20 mouse cellular contexts compared by ENCODE assay signal in genomic region chr8:66388693-66389092, GRCm38 (mm10).
DNase-seq lines count a peak whose midpoint lies in the region; ATAC-seq lines count a peak whose summit lies in the region.
"Had no signal": no experiment of that assay in that cellular context is flagged by ENCODE, and none has a peak within 500 bp of the region (broad histone marks: within the 10 kb centered on the region; RNA-seq: fewer than 3 reads in every experiment).

No protein-coding gene starts in this region.

- H3K27ac ChIP-seq in forebrain, embryonic 11.5 days (ENCODE audit: low read depth, low read length) = no peak overlapping the region
- H3K27ac ChIP-seq in forebrain, embryonic 16.5 days (ENCODE audit: low read length) = no peak overlapping the region
- H3K27ac ChIP-seq: forebrain, embryonic 10.5 days; hindbrain, postnatal 0 days; limb, embryonic 13.5 days; midbrain, embryonic 12.5 days had no signal

- no peaks in the 10 kb centered on the region for H3K4me1 ChIP-seq in forebrain, embryonic 11.5 days (replicated peaks; ENCODE audit: control insufficient read depth, insufficient read depth, low read length)
- H3K4me1 ChIP-seq in forebrain, embryonic 16.5 days (replicated peaks; ENCODE audit: control insufficient read depth, insufficient read depth, low read length) = no peaks in the 10 kb centered on the region
- H3K4me1 ChIP-seq: forebrain, embryonic 10.5 days; limb, embryonic 13.5 days; midbrain, embryonic 12.5 days had no signal

- H3K9me3 ChIP-seq in forebrain, embryonic 11.5 days (ENCODE audit: control insufficient read depth, low read length) = no peaks in the 10 kb centered on the region
- H3K9me3 ChIP-seq in forebrain, embryonic 16.5 days (ENCODE audit: control insufficient read depth, low read length) = no peaks in the 10 kb centered on the region
- H3K9me3 ChIP-seq: forebrain, embryonic 10.5 days; limb, embryonic 13.5 days; midbrain, embryonic 12.5 days had no signal

- H3K27me3 ChIP-seq in forebrain, embryonic 11.5 days (ENCODE audit: control insufficient read depth, insufficient read depth, low read length) = no peaks in the 10 kb centered on the region
- H3K27me3 ChIP-seq in forebrain, embryonic 16.5 days (replicated peaks; ENCODE audit: control insufficient read depth, insufficient read depth, low read length) = no peaks in the 10 kb centered on the region
- H3K27me3 ChIP-seq: CH12.LX; limb, embryonic 13.5 days; midbrain, embryonic 12.5 days had no signal

- peak; percentile 3 for DNase-seq in adrenal gland, adult 2 months
- DNase-seq in adrenal gland, postnatal 10 days = no peak
- DNase-seq in layer of hippocampus, adult 9-11 months = peak; percentile 45
- DNase-seq in layer of hippocampus, adult 18-20 months (ENCODE audit: low spot score in 2 of 2) = no peak
- DNase-seq in B cell, adult 2 months = peak; percentile 36 to 44
- DNase-seq in forebrain, embryonic 11.5 days (ENCODE audit: low spot score) = no peak
- DNase-seq: adrenal gland, postnatal 25 days; cerebellum, adult 9-11 months; heart, postnatal 36 days; kidney, adult 11 months; kidney, postnatal 25 days; right cerebral cortex, postnatal 25 days; thymus, adult 18-20 months had no signal

- WGBS in forebrain, embryonic 11.5 days = 80% methylated on average over 2 of the region's 2 CpGs
- WGBS in forebrain, embryonic 16.5 days = 76% methylated on average over 2 of the region's 2 CpGs

- H3K36me3 ChIP-seq in forebrain, embryonic 11.5 days (ENCODE audit: control insufficient read depth, insufficient read depth, low read length) = no peaks in the 10 kb centered on the region
- H3K36me3 ChIP-seq in forebrain, embryonic 16.5 days (ENCODE audit: control insufficient read depth, insufficient read depth) = no peaks in the 10 kb centered on the region
- H3K36me3 ChIP-seq: forebrain, embryonic 10.5 days; limb, embryonic 13.5 days; midbrain, embryonic 12.5 days had no signal

- H3K4me2 ChIP-seq in forebrain, embryonic 11.5 days (ENCODE audit: low read depth, low read length, severe bottlenecking) = no peak overlapping the region
- no peak overlapping the region for H3K4me2 ChIP-seq in forebrain, embryonic 16.5 days (ENCODE audit: low read length)
- H3K4me2 ChIP-seq: limb, embryonic 13.5 days; midbrain, embryonic 12.5 days had no signal

- H3K4me3 ChIP-seq in forebrain, embryonic 11.5 days (ENCODE audit: low read depth, low read length) = no peak overlapping the region
- H3K4me3 ChIP-seq in forebrain, embryonic 16.5 days (replicated peaks; ENCODE audit: low read length) = no peak overlapping the region
- H3K4me3 ChIP-seq: forebrain, embryonic 10.5 days; limb, embryonic 13.5 days; midbrain, embryonic 12.5 days had no signal

- peak; percentile 51 for ATAC-seq in megakaryocyte, adult 5-6 weeks (ENCODE audit: poor library complexity, severe bottlenecking)
- ATAC-seq in forebrain, embryonic 11.5 days (replicated peaks; ENCODE audit: low FRiP score) = no peak
- no peak for ATAC-seq in forebrain, embryonic 16.5 days
- ATAC-seq: hindbrain, postnatal 0 days had no signal

- no peak overlapping the region for H3K9ac ChIP-seq in forebrain, embryonic 11.5 days (ENCODE audit: low read length)
- H3K9ac ChIP-seq in forebrain, embryonic 16.5 days (replicated peaks; ENCODE audit: low read depth, low read length) = no peak overlapping the region
- H3K9ac ChIP-seq: limb, embryonic 13.5 days; midbrain, embryonic 12.5 days had no signal

Comparison
In these comparisons a context has a peak if more than half of its experiments do, and no peak if none do; other contexts are left out.
1. DNase-seq: peak in adrenal gland, adult 2 months (single experiment), layer of hippocampus, adult 9-11 months (single experiment) and B cell, adult 2 months (2 of 2); none in adrenal gland, postnatal 10 days (single experiment), layer of hippocampus, adult 18-20 months (0 of 2) and forebrain, embryonic 11.5 days (single experiment).